Mouse (Mus musculus): ENCODE data around the gene Eif1b. TPM values are rescaled to one million over a fixed set of nuclear protein-coding genes. Genes with fewer than 3 reads are reported as not detected.
A peak's percentile ranks its signal among the peaks of the same experiment; 100 is the strongest.

The Eif1b gene
- total RNA-seq (2021) (10 to 100 TPM; 55.4 to 59.7 TPM), polyA plus RNA-seq (2012; rRNA removed) (105 and 114 TPM in 2 replicates)
- long read RNA-seq, transcript Eif1b-201 (4 exons, 1,035 nt), result major isoform, 52 of 56 reads
- long read RNA-seq, partial matches to known transcripts, result 3 of 56 reads
- long read RNA-seq, other reads (novel, unspliced or antisense), result 1 of 56 reads

DNA sequence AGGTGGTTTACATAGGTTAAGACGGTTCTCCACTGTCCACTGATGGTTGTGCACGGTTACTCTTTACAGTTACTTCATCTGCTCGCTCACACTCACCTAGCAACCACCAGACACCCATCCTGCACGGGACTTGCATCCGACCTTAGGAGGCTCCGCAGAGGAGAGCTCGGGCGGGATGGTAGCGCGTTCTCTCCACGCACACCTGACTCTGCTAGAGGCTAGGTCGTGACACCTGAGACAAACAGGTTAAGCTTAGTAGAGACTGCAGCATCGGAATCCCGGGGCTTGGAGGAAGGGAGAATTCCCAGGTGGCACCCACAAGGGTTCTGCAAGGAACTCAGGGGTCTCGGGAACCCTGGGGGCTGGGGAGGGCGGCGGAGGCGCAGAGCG is at the start of gene Eif1b:
TSS of gene Eif1b (plus strand) at position 223 of the 390 bp plus-strand sequence.
- DNase-seq, result no peak

DNA sequence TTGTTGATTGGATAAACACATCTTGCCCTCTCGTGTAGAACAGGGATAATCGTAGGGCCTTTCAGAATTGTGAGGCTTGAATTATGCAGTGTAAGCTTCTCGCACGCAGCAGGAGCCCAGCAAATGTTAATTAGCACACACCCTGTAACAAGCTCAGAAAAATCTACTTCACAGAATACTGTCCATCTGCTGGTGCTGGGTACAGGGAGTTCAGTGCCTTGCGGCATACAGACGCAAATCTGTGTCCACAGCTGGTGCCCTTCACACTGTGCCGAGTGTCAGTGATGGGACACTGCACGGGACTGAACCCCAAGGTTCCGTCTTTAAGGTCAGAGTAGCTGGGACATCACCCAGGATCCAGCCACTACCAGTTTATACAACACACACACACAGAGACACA is 47.4 kb upstream of the Eif1b start:
- DNase-seq, result no peak

DNA sequence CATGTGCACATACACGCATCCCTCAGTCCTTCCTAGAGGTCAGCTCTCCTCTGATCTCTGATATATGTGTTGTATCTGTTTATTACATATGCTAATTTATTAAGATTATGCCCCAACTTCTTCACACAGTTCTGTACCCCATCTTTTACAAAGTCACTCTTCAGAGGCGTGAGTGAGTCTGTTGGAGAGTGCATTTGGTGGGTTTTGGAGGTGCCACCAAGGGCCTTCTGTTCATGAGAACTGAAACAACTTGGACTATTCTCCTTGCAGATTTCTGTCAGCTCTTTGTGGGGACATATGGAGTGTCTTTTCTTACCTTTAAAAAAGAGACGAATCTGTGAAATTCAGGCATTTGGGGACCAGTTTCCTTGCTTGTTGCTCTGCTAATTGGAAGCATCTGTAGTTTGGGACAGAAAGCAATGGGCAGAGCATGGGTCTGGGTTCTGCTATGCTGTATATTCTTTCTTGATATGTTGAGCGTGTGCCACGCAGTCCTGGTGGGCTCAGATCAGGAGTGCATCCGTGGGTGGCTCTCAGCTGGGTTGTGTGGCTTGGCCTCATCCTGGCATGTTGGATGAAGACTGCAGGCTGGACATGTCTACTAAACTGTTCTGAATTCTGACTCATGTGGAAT is 42.2 kb upstream of the Eif1b start:
- DNase-seq, result no peak

DNA sequence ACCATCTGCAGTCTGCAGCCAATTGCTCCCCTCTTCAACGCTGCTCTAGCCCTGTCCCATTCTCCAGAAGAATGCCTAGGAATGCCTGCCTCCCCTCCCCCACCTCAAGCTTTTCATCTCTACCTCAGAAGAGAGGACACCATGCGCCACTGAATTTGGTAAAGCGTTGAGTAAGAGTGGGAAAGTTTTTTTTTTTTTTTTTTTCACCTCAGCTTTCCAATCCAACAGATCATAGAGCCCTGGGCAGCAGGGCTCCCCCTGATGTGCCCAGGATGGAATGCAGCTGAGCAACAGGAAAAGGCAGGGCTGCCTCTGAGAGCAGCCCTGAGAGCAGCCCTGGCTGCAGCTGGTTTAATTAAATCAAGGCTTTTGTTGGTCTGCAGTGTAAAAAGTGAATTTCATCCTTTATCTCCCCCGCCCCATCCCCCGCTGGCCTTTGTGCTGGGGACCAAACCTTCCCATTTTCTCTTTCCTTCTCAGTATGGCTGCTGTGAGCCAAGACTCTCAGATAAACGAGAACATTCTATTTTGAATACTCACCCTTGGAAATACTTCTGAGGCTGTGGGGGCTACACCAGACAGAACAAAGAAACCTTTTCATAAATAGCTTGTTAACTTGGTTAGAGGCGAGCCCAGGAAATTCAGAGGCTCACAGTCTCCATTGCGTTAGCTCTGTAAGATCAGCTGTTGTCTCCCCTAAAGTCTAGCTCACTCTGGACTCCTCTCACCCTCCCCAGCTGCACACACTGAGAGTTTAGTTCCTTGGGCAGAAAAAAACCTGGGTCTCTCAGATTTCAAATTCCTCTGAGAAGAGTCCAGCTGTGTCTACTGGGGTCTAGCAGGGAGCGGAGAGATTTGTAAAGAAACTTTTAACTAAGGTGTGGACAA is 36.0 kb upstream of the Eif1b start:
- no peak for DNase-seq

DNA sequence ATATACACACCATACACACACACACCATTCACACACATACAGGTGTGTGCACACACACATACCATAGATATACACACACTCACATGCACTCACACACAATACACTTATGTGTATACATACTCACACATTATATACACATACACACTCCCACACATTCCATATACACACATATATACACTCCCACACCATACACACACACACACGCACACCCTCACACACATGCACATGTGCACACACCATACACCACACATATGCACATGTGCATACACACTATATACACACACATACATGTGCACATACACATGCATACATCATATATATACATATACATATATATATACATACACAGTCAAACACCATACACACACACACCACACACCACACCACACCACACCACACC is 21.6 kb upstream of the Eif1b start:
- no peak for DNase-seq

DNA sequence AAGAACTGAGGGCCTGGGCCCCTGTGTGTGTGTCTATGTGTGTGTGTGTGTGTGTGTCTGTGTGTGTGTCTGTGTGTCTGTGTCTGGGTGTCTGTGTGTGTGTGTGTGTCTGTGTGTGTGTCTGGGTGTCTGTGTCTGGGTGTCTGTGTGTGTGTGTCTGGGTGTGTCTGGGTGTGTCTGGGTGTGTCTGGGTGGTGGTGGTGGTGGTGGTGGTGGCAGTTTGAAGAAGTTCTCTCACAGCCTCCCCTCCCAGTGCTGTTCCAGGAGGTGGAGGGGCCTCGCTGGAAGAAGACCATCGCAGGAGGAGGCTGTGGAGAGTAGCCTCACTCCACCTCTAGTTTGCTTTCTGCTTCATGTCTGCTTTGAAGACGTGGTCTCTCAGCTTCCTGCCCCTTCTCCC is 10.4 kb upstream of the Eif1b start:
- no peak for DNase-seq

DNA sequence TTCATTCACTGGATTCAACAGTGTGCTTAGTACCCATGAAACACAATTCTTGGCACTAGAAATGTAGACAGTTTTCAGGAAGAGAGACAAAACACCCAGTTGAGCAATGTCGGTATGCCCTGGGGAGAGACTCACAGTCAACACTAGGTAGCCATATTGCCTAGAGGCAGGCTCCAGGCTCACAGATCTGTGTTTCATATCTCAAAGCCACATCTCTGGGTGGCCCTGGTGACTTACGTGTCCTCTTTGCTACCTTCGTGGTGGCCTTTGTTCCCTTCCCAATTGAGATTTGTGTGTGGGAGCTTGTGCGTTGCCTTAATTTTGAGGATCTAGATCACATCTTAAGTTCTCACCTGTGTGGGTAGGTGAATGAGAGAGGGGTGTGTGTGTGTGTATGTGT is 9.7 kb upstream of the Eif1b start:
- DNase-seq, result no peak

DNA sequence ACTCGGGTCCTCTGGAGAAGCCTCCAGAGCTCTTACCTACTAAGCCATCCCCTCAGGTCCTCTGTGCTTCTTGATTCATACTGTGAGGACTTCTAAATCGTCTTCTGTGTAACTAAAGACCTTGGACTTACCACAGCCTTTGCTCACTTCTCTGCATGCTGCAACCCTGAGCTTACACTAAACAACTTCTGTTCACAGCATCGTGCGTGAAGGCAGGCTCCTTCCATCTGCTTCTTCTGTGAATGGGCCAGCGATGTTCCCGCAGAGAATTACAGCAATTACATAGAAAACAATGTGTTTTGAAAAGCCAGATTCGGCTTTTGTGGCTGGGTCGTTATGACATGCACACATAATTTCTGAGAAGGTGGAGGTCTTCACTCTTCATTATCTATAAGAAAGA is 8.9 kb upstream of the Eif1b start:
- DNase-seq, result no peak

DNA sequence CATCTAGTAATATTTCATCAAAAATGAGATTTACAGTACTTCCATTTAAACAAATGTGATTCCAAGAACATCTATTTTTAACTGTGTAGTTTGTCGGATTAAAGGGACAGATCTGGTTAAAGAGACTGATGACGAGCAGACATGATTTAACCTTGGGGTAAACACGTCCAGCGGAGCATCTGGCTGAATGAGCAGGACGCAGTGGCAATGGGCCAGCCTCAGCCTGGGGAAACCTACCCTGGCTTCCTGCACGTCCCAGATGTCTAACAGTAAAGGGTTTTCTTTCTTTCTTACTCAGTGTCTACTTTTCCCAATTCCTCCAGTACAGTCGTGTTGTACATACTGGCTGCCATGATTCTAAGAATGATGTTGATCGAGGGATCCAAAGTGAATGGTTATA is 5.0 kb upstream of the Eif1b start:
- peak; percentile 43 for DNase-seq

DNA sequence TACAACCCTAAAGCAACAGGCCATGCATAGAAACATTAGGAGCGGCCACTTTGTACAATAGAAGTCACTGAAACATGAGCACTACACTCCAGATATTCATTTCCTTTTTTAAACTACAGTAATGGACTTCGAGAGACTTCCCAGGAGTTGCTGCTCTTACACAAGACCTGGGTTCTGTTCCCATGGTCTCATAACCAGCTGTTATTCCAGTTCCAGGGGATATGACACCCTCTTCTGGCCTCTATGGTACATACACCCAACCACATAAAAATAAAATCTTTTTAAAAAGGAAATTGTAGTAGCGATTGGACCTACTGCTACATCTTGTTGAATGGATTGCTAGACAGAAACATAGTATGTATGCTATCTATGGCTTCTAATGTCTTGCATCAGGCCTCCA is 523 bp upstream of the Eif1b start:
- DNase-seq, result no peak

DNA sequence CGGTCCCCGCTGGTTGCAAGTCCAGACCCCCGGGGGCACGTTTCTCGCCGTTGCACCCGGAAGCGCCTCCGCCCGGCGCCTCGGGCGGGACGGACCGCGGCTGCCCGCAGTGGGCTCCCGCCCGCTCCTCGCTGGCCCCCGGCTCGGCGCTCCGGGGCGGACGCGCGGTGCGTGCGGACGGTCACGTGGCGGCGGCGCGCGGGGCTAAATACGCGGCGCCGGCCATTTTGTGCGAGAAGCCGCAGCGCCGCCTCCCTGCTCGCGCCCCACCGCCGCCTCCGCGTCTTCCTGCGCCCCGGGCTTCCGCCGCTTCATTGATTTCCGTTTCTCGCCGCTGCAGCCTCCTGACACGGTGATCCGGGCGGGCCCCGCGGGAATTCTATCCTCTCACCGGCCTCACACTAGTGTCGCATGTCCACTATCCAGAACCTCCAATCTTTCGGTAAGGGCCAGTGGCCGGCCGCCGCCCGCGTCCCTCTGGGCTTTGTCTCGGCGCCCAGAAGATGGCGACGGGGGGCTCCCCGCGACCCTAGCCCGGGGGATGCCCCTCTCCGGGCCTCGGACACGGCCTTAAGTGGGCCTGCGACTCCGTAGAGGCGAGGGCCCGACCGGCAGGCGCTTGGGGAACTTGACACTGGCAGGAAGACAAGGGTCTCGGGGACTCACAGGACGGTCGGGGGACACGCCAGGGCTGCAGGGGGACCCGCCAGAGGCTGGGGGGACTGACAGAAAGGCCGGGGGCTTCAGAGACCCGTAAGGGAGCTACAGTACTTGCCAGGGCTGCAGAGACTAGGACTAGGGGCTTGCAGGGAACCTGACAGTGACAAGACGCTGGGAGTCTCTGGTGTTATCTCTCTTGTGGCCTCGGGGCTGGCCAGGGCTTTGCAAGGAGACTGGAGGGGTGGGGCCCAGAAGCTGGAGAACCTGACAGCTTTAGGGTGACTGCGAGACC is 644 bp downstream of the Eif1b start:
- peak; percentile 87 for DNase-seq

DNA sequence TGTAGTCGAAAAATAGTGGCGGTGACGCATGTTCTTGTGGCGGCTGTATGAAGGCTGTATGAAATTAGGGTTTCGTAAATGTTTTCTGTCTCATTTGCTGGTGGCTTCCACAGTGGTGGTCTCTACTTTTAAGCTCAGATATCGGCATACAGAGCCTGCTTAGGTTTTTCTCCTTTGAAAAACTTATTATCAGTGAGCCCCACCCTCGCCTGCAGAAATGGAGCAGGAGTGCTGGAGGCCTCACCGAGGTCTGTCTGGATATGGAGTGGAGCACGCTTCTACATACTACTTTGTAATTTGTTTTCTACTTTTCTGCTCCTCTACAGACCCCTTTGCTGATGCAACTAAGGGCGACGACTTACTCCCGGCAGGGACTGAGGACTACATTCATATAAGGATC is 1.7 kb downstream of the Eif1b start:
- no peak for DNase-seq

DNA sequence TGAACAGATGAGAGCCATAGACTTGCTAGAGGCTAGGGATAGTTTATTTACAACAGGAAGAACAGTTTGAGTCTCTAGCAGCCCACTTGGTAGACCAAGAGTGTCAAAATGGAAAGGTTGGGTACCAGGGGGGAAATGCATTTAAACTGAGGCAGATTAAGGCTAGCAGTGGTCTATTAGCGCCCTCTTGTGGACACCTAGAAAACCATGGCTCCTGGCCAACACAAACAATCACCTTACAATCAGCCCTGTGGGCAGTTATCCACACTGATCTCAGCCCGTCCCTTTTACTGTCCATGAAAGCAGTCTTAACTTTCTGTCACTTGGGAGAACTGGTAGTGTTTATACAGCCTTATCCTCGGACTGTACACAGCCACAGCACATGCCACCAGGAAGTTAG is 4.7 kb downstream of the Eif1b start:
- peak; percentile 58 for DNase-seq

DNA sequence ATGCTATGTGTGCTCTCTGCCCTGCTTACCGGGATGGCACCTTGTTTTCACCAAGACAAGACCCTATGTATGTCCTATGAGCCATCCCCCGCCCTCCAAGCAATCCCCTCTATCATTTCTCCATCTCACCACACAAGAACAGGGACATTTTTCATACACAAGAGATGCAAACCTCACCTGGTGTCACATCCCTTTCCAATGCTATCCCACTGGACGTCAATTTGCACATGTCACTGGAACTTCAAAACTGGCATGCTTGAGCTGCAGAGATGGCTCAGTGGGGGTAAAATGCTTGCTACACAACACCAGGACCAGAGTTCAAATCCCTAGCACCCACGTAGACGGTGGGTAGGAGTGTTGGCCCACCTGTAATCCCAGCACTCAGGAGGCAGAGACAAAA is 6.0 kb downstream of the Eif1b start:
- DNase-seq, result no peak

DNA sequence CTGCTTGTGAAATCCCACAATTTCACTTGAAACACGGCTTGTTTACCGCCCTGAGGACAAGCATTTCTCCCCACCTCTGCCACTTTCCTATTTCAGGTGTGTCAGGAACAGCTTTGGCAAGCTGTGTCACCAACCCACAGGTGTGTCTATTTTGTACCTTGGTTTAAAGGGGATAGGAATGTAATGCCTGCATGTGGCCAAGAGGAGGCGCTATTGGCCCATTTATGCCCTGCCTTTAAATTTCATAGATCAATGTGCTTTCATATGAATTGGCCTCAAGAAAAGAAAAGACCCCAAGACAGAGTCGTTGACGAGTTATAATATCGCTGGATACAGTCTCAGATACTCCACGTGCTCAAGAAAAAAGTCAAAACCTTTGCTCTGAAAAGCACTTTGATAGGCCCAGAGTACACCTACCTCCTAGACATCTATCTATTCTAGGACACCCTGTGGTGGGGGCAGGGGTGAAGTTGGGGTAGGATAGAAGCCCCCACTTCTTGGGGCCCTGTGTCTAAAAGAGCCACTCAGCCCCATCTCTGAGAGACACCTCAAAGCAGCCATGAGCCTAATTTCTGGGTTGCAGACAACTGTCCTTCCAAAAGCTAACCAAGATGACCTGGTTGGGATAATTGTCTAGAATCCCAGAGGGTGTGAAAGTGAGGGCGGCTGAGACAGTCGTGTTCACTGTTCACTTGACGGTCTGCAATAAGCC is 9.3 kb downstream of the Eif1b start:
- DNase-seq, result no peak

DNA sequence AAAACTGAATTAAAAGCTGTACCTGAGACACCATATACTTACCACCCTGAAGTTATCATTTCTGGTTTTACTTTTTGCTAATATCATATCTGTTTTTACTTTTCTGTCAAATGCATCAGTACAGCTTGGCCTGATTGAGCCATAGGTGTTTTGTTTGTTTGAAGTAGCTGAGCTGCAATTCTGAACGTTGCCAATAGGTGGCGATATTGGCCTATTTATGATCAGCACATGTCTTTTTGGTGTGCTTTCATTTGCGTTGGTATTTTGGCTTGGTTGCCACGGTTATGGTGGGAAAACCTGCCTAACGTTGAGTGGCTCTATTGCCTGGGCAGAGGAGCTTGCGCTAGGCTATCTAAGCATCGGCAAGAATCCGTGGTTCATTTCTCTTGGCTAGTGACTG is 10.0 kb downstream of the Eif1b start:
- peak; percentile 56 for DNase-seq

DNA sequence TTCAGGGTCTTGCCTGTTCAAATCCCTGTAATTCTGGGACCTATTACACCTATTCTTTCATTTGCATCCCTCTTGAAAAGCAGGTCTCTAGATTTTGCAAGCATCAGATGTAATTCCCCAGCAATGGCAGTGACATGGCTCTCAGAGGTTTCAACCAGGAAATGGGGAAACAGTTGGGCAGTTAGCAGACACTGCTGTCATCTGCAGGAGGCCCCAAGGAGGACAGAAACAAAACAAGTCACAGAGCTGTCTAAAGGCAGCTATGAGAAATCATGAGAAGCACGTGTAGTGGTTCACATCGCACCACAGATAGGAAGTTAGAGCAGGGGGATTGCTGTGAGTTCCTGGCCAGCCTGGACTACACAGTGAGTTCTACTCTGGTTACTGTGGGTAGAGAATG is 12.4 kb downstream of the Eif1b start:
- DNase-seq, result no peak

DNA sequence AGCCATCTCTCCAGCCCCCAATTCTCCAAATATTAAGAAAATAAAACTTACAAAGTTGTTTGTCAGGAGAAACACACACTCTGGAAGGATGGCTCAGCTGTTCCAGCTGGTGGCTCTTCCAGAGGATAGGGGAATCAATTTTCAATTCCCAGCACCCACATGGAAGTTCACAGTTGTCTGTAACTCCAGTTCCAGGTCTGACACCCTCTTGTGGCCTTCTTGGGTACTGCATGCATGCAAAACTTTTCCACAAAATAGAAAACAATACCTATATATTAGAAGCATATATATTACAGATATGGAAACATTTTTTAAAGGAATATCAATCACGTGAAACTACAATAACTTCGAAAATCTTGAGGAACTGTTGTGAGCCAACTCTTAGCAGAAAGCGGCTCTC is 19.7 kb downstream of the Eif1b start:
- no peak for DNase-seq

DNA sequence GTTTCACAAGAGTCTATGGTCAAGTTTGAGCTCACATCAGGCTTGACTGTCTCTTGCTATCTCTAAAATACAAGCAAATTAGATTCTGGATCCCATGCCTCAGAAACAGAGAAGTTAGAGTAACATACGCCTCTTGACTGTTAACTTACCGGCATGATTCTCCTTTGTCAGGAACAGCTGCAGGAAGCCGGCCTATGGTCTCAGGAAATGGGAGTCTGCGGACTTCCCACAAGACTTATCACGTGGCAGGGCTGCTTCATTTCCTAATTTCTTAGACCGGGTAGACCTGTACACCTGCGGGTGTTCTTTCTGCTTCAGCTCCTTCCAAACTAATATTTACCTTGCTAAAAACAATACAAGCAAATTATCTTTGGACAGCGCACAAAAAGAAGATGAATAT is 24.7 kb downstream of the Eif1b start:
- DNase-seq, result no peak

DNA sequence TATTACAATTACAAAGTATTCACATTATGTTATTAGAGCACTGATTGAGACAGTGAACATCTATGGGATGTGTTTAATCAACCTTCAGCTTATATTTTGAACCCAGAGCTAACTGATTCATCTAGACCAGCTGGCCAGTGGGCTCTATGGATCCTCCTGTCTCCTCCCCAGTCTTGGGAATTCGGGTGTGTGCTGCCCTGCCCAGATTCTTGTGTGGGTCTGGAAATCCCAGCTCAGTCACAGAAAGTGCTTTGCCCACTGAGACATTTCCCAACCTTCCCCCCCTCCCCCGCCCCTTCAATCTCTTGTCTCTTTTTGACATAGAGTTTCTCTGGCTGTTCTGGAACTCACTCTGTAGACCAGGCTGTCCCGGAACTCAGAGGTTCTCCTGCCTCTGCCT is 26.9 kb downstream of the Eif1b start:
- DNase-seq, result no peak

DNA sequence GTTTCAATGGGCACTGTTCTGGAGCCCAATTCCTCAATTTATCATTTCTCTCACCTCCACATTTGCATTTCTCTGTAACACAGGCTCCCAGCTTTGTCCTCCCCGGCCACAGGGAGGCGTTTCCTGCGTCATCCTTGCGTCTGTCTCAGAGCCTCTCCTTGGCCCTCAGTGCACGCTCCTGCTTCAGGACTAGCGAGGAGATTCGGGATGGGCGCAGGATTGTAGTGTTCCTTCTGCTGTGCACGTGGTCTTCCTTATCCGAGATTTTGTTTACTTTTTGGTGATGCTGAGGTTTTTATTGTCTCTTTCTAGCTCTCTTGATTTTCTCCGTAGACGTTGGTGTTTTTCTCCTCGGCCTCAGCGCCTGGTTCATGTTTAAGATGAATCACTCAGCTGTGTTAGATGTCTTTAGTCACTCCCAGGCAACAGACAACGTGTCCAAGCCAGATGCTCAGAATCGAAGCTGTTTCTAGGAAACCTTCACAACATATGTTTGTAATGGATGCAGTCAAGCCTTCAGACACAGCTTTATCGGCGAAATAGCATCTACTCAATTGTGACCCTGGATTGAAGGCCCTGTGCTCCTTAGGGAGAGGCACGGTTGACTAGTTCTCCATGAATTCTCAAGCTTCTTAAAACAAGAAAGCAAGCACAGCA is 27.6 kb downstream of the Eif1b start:
- peak; percentile 28 for DNase-seq

All from adrenal gland, adult 2 months (tissue).